Mouse (Mus musculus): ENCODE data around the gene Nfkbib. TPM values are rescaled to one million over a fixed set of nuclear protein-coding genes. Genes with fewer than 3 reads are reported as not detected.

Nfkbib gene
- polyA plus RNA-seq, 1 experiment from 2014 or later: 40.2 TPM

DNA sequence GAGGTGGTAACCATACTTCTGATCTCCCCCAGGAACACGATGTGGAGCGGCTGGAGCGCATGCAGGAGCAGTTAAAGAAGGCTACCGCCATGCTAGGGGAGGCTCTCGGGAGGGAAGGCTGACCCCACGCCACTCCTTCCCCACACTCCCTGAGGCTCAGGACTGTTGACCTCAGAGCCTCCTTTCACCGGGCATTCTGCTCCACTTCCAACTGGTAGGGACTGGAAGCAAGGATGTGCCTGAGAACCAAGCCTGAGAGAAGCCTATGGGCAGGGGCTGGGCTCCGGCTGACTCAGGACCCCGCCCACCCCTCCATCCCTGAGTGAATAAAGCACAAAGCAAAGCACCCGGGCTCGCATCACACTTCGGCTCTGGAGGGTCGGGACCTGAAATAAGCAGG, 8.7 kb downstream of the Nfkbib start:
- Histone ChIP-seq H3K9me3 (no peaks in the 10 kb centered on the region), H3K4me3 (replicated peaks) (no peak overlapping the region), H3K36me3 (peaks cover 18% of the 10 kb centered on the region), H3K27ac (no peak overlapping the region), H3K9ac (no peak overlapping the region), H3K4me2 (replicated peaks) (no peak overlapping the region), H3K27me3 (replicated peaks) (peaks cover 8% of the 10 kb centered on the region), H3K4me1 (replicated peaks) (peaks cover 5% of the 10 kb centered on the region; the same call in 1 of the 2 replicates)
- 83% methylated on average over 13 of the region's 13 CpGs for WGBS
- ATAC-seq: no peak

DNA sequence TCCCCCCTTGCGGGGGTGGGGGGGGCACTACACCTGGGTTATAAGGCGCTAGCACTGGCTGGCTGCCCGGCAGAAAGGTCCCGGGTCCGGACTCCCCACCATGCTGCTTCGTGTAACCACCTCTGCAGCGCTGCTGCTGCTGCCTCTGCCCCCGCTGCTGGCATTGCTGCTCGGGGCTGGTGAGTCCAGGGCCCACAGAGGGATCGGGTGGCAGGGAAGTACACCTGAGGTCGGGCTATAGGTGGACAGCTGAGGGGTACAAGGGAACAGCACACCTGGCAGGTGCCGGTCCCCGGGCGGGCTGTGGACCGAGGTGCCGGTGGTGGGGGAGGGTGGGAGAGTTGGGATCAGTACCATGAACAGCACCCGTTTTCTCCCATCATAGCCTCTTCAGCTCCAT, 11.2 kb downstream of the Nfkbib start, which contains the start of gene Ccer2:
TSS of gene Ccer2 (plus strand) at position 96 of the 400 bp plus-strand sequence.
- Histone ChIP-seq H3K9me3 (no peaks in the 10 kb centered on the region), H3K4me3 (replicated peaks) (no peak within 1 kb of the TSS), H3K4me2 (replicated peaks) (peak within 1 kb of the TSS; percentile 17; the same call in 1 of the 2 replicates), H3K36me3 (peaks cover 17% of the 10 kb centered on the region), H3K4me1 (replicated peaks) (peaks cover 5% of the 10 kb centered on the region; the same call in 1 of the 2 replicates), H3K9ac (no peak within 1 kb of the TSS), H3K27ac (no peak within 1 kb of the TSS), H3K27me3 (replicated peaks) (peaks cover 8% of the 10 kb centered on the region)
- 2% methylated on average over 17 of the region's 17 CpGs for WGBS
- 0 out of 2 replicates have a peak, but pooled peaks have one; percentile 19 for ATAC-seq

DNA sequence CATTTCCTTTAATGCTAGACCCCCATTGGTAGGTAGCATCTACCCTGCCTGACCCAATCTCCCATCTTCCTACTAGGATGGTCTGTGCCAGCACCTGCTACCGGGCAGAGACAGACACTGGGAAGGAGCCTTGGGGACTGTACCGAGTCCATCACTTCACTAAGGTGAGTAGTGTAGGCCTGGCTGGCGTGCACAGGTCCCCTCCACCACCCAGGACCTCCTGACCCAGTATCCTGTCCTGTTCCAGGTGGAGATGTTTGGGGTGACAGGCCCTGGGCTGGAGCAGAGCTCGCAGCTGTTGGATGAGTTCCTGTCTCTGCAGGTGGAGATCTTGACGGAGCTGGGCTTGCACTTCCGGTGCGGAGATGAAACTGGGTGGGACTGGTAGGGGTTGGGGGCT, 17.4 kb downstream of the Nfkbib start:
- H3K4me3 ChIP-seq (replicated peaks): no peak overlapping the region
- no peaks in the 10 kb centered on the region for H3K9me3 ChIP-seq
- H3K27ac ChIP-seq: no peak overlapping the region
- H3K36me3 ChIP-seq: 0 out of 2 replicates have a peak, but pooled peaks cover 8% of the 10 kb centered on the region
- H3K27me3 ChIP-seq (replicated peaks): no peaks in the 10 kb centered on the region
- 95% methylated on average over 7 of the region's 7 CpGs for WGBS
- H3K4me1 ChIP-seq (replicated peaks): no peaks in the 10 kb centered on the region
- H3K4me2 ChIP-seq (replicated peaks): no peak overlapping the region
- ATAC-seq: no peak
- no peak overlapping the region for H3K9ac ChIP-seq

DNA sequence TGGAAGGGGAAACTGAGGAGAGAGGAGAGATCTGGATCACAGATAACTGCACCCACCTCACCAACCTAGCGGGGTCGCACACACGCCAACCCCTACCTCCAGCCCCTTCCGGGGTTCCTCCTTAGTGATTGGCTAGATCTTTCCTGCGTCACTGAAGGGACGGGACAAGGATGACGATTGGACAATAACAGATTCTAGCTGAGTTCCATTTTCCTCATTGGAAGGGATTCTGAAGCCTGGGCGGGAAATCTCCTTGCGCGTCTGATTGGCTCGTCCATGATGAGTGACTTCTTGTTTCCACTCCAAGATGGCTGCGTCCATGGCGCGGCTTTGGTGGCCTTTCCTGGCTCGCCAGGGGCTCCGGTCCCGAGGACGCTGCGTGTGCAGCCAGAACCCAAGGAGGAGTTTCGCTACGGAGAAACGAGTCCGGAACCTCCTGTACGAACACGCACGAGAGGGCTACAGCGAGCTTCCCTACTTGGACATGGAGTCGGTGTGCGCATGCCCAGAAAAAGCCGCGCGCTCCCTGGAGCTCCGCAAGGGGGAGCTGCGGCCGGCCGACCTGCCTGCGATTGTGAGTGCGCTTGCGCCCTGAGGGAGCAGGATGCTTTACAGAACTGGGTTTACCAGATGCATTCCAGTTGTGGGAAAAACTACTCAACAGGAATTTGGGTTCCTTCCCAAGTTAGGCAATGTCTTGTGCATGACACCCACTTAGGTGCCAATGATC, 25.4 kb downstream of the Nfkbib start, which contains the start of the genes Mrps12 and Sars2:
TSS of gene Mrps12 (minus strand) at position 112 of the 730 bp plus-strand sequence.
TSS of gene Sars2 (plus strand) at position 284 of the 730 bp plus-strand sequence.
- Histone ChIP-seq H3K36me3 (peaks cover 4% of the 10 kb centered on the region), H3K4me2 (replicated peaks) (peak within 1 kb of the TSS; percentile 73), H3K9ac (peak within 1 kb of the TSS; percentile 61), H3K9me3 (no peaks in the 10 kb centered on the region), H3K4me3 (replicated peaks) (peak within 1 kb of the TSS; percentile 51), H3K4me1 (replicated peaks) (0 out of 2 replicates have a peak, but pooled peaks cover 4% of the 10 kb centered on the region), H3K27ac (peak within 1 kb of the TSS; percentile 61), H3K27me3 (replicated peaks) (no peaks in the 10 kb centered on the region)
- under 1% methylated on average over 39 of the region's 39 CpGs for WGBS
- peak; percentile 98 for ATAC-seq

DNA sequence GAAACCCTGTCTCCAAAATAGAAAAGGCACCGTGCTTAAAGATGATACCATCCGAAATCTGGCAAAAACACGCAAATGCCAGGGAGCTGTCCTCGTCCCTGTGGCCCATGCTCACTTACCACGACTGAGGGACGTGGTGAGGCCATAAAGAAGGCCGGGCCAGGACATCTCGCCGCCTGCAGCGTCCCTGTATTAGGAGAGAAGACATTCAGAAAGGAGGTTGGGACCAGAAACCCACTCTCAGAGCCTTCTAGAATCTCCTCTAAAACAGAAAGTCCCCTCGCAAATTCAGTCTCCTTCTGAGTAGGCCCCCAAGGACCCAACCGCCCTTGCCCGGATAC, 26.0 kb downstream of the Nfkbib start:
- Histone ChIP-seq H3K4me2 (replicated peaks) (peak overlapping the region; percentile 73), H3K9me3 (no peaks in the 10 kb centered on the region), H3K27me3 (replicated peaks) (no peaks in the 10 kb centered on the region), H3K4me1 (replicated peaks) (0 out of 2 replicates have a peak, but pooled peaks cover 4% of the 10 kb centered on the region), H3K9ac (peak overlapping the region; percentile 59), H3K27ac (peak overlapping the region; percentile 52), H3K4me3 (replicated peaks) (peak overlapping the region; percentile 51), H3K36me3 (peaks cover 4% of the 10 kb centered on the region)
- peak; percentile 34 for ATAC-seq
- under 1% methylated on average over 13 of the region's 13 CpGs for WGBS

DNA sequence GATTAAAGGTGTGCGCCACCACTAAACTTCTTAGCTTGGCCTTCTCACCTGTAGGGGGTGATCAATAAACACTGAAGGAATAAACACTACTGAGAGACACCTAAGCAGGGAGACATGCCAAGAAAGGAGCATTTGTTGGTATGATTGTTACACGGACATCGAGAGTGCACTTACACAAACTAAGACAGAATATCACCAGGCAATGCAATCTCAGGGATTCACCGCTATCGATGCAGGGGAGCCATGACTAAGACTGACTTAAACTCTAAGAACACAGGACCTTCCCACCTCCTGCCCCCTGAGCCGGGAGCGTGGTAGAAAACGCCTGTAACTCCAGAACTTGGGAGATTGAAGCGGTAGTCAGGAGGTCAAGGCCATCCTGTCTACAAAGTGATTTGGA, 26.4 kb downstream of the Nfkbib start:
- Histone ChIP-seq H3K4me2 (replicated peaks) (peak overlapping the region; percentile 73), H3K4me1 (replicated peaks) (0 out of 2 replicates have a peak, but pooled peaks cover 4% of the 10 kb centered on the region), H3K27ac (0 out of 2 replicates have a peak overlapping the region, but pooled peaks have one; percentile 23), H3K27me3 (replicated peaks) (no peaks in the 10 kb centered on the region), H3K36me3 (peaks cover 4% of the 10 kb centered on the region), H3K4me3 (replicated peaks) (peak overlapping the region; percentile 51), H3K9ac (peak overlapping the region; percentile 59), H3K9me3 (no peaks in the 10 kb centered on the region)
- WGBS: 27% methylated on average over 9 of the region's 9 CpGs
- ATAC-seq: no peak

DNA sequence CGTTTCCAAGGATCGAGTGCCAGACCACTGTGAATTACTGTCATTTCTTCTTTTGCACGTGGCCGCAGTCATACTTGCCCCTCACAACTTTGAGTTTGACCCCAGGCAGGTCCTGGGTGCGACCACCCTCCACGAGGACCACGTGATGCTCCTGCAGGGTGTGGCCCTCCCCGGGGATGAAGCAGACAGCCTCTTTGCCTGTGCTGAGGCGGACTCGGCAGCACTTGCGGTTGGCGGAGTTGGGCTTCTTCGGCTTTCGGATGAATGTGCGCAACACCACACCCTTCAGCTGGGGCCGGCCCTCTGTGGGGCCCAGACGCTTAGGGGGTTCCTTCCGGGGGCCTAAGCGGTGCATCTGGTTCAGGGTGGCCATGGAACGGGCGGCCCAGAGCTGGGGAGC, 27.5 kb downstream of the Nfkbib start:
- Histone ChIP-seq H3K27me3 (replicated peaks) (no peaks in the 10 kb centered on the region), H3K9me3 (no peaks in the 10 kb centered on the region), H3K27ac (no peak overlapping the region), H3K36me3 (peaks cover 4% of the 10 kb centered on the region), H3K4me3 (replicated peaks) (no peak overlapping the region), H3K4me1 (replicated peaks) (0 out of 2 replicates have a peak, but pooled peaks cover 4% of the 10 kb centered on the region), H3K4me2 (replicated peaks) (no peak overlapping the region), H3K9ac (no peak overlapping the region)
- ATAC-seq: no peak
- WGBS: 94% methylated on average over 21 of the region's 21 CpGs

DNA sequence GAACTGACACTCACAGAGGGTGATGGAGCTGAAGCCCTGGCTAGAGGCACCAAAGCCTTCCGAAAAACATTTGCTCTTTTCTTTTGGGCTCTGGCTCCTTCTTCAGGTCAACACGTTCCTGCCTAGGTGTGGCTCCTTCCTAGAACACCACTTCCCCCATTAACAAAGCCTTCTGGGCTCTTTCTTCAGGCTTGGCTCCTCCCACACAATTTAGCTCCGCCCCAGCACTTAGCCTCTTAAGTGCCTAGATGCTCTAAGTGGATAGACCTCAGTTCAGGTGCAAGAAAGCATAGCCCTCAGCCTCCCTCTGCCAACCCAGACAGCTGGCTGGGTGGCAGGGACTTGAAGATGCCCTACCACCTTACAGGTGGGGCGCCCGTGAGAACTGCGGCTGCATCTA, 31.6 kb downstream of the Nfkbib start:
- Histone ChIP-seq H3K4me3 (replicated peaks) (no peak overlapping the region), H3K9me3 (no peaks in the 10 kb centered on the region; the same call in 1 of the 2 replicates), H3K4me2 (replicated peaks) (no peak overlapping the region), H3K27ac (no peak overlapping the region), H3K36me3 (peaks cover 4% of the 10 kb centered on the region), H3K4me1 (replicated peaks) (0 out of 2 replicates have a peak, but pooled peaks cover 4% of the 10 kb centered on the region), H3K27me3 (replicated peaks) (no peaks in the 10 kb centered on the region), H3K9ac (no peak overlapping the region)
- 77% methylated on average over 6 of the region's 6 CpGs for WGBS
- ATAC-seq: no peak

DNA sequence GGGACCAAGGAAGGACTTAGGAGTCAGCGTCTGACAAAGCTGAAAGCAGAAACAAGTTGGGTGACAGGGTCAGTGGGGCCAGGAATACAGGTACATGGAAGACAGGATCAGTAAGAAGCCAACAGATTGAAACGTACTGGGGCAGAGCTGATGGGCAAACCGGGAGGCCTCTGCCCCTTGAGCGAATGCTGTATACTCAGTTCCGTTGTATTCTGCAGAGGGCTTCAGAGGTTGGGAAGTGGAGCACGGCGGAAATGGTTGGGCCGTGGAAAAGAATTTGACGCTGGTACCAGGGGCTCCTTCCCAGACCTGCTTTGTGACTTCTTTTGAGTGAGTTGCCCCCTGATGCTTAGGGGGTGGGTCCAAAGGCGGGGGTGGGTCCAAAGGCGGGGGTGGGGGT, 34.1 kb downstream of the Nfkbib start:
- Histone ChIP-seq H3K4me1 (replicated peaks) (0 out of 2 replicates have a peak, but pooled peaks cover 4% of the 10 kb centered on the region), H3K4me3 (replicated peaks) (peak overlapping the region; percentile 44), H3K36me3 (peaks cover 4% of the 10 kb centered on the region), H3K9ac (no peak overlapping the region), H3K4me2 (replicated peaks) (peak overlapping the region; percentile 77), H3K27me3 (replicated peaks) (no peaks in the 10 kb centered on the region), H3K27ac (no peak overlapping the region), H3K9me3 (no peaks in the 10 kb centered on the region; the same call in 1 of the 2 replicates)
- ATAC-seq: peak; percentile 61
- 19% methylated on average over 11 of the region's 11 CpGs for WGBS

DNA sequence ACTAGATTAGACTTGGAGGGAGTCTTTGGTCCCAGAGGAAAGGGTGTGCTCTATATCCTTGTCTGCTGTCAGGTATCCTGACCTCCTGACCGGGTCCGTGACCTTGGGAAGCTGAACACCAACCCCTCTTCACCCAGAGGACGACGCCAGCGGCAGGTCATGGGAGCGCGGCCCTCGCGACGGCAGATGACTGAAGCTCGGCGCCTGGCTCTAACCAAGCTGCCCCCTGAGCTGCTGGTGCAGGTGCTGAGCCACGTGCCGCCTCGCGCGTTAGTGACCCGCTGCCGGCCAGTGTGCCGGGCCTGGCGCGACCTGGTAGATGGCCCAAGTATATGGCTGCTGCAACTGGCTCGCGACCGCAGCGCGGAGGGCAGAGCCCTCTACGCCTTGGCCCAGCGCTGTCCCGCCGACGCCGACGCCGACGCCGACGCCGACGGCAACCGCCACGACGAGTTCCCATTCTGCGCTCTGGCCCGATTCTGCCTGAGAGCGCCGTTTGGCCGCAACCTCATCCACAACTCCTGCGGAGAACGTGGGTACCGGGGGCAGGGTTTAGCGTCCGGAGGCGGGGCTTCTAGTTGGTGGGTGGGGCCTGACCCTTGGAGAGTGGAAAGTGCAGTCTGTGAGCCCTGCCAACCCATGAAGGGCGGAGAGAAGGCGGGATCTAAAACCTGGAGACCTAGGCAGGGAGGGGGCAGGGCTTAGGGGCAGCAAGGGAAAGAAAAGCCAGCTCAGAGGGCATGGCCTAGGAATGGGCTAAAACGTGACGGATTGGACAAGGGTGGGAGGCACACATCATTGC, 34.8 kb downstream of the Nfkbib start:
- Histone ChIP-seq H3K4me1 (replicated peaks) (0 out of 2 replicates have a peak, but pooled peaks cover 4% of the 10 kb centered on the region), H3K27ac (no peak overlapping the region), H3K27me3 (replicated peaks) (no peaks in the 10 kb centered on the region), H3K4me3 (replicated peaks) (peak overlapping the region; percentile 44), H3K4me2 (replicated peaks) (peak overlapping the region; percentile 77), H3K9me3 (no peaks in the 10 kb centered on the region; the same call in 1 of the 2 replicates), H3K36me3 (peaks cover 4% of the 10 kb centered on the region; the same call in 1 of the 2 replicates), H3K9ac (peak overlapping the region; percentile 17)
- 3% methylated on average over 58 of the region's 58 CpGs for WGBS
- peak; percentile 96 for ATAC-seq

DNA sequence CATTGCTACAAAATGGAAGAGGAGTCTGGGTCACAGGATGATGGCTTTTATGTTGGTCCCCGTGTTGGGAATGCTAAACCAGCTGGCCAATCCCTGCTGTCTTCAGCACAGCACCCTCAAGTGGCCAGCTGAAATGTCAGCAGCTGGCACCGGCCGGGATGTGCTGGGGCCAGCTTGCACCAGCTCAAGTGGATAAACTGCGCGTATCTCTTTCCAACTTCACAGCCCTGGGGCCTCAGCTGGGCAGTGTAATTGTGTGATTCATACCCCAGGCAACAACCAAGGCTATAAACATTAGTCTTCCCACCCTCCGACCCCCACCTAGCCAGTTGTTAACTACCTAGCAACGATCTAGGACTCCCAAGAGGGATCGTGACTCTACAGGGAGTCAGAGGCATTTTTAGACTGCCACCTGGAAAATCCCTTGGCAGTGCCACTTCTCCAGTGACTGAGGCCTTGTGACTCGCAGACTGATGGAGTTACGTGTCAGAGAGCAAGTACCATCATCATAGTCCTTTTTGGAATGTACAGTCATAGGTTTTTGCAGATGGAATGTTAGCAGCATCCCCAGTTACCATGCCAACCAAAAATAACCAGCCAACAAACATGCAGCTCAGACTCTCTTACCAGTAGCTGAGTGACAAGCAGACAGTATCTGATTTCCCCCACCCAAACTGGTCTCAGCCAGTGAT, 39.5 kb downstream of the Nfkbib start:
- no peak for ATAC-seq
- WGBS: 55% methylated on average over 10 of the region's 10 CpGs
- Histone ChIP-seq H3K4me2 (replicated peaks) (no peak overlapping the region), H3K4me1 (replicated peaks) (0 out of 2 replicates have a peak, but pooled peaks cover 4% of the 10 kb centered on the region), H3K9ac (no peak overlapping the region), H3K4me3 (replicated peaks) (no peak overlapping the region), H3K27ac (no peak overlapping the region), H3K27me3 (replicated peaks) (no peaks in the 10 kb centered on the region), H3K36me3 (no peaks in the 10 kb centered on the region), H3K9me3 (no peaks in the 10 kb centered on the region; the same call in 1 of the 2 replicates)

All from intestine, embryonic 15.5 days (tissue).